Mouse (Mus musculus): ENCODE measurements around the gene Vmn1r214. TPM values are rescaled to one million over a fixed set of nuclear protein-coding genes. Genes with fewer than 3 reads are reported as not detected.

The Vmn1r214 gene
- not detected in 2 replicates for polyA plus RNA-seq (2021; fragmentation: Nextera tagmentation)
- long read RNA-seq, experiment 1: 0 reads
- long read RNA-seq, experiment 2: 0 reads

GRCm38 (mm10) chr13:23030118-23030517, at the start of gene Vmn1r214:
Gene Vmn1r214 (plus strand): TSS chr13:23030418.

GRCm38 (mm10) chr13:23007356-23007755, 22.9 kb upstream of the Vmn1r214 start, which contains the start of gene Vmn1r213:
Gene Vmn1r213 (plus strand): TSS chr13:23007656.

GRCm38 (mm10) chr13:23067725-23068124, 37.5 kb downstream of the Vmn1r214 start, which contains the start of gene Vmn1r215:
Gene Vmn1r215 (plus strand): TSS chr13:23068025.

Other genes starting within 250 kb of the Vmn1r214 start
- gene Vmn1r209, start 220.7 kb upstream of the Vmn1r214 start, polyA plus RNA-seq (2021; fragmentation: Nextera tagmentation): not detected in 2 replicates
- not detected in 2 replicates for gene Vmn1r210, start 199.1 kb upstream of the Vmn1r214 start, polyA plus RNA-seq (2021; fragmentation: Nextera tagmentation)
- not detected in 2 replicates for gene Vmn1r211, start 172.9 kb upstream of the Vmn1r214 start, polyA plus RNA-seq (2021; fragmentation: Nextera tagmentation)
- gene Vmn1r212, start 146.2 kb upstream of the Vmn1r214 start, polyA plus RNA-seq (2021; fragmentation: Nextera tagmentation): not detected in 2 replicates
- not detected in 2 replicates for gene Vmn1r213, start 22.8 kb upstream of the Vmn1r214 start, polyA plus RNA-seq (2021; fragmentation: Nextera tagmentation)
- not detected in 2 replicates for gene Vmn1r215, start 37.6 kb downstream of the Vmn1r214 start, polyA plus RNA-seq (2021; fragmentation: Nextera tagmentation)
- not detected in 2 replicates for gene Vmn1r217, start 87.8 kb downstream of the Vmn1r214 start, polyA plus RNA-seq (2021; fragmentation: Nextera tagmentation)
- not detected in 2 replicates for gene Vmn1r218, start 102.7 kb downstream of the Vmn1r214 start, polyA plus RNA-seq (2021; fragmentation: Nextera tagmentation)
- gene Vmn1r219, start 128.9 kb downstream of the Vmn1r214 start, polyA plus RNA-seq (2021; fragmentation: Nextera tagmentation): not detected in 2 replicates
- gene Vmn1r220, start 157.6 kb downstream of the Vmn1r214 start, polyA plus RNA-seq (2021; fragmentation: Nextera tagmentation): not detected in 2 replicates
- gene Vmn1r221, start 183.7 kb downstream of the Vmn1r214 start, polyA plus RNA-seq (2021; fragmentation: Nextera tagmentation): not detected in 2 replicates
- gene Vmn1r222, start 205.5 kb downstream of the Vmn1r214 start, polyA plus RNA-seq (2021; fragmentation: Nextera tagmentation): not detected in 2 replicates
- gene Vmn1r223, start 216.7 kb downstream of the Vmn1r214 start, polyA plus RNA-seq (2021; fragmentation: Nextera tagmentation): not detected in 2 replicates